Mouse (Mus musculus) heart, adult 8-10 months (tissue): ENCODE results near the gene Gngt1. TPM values are rescaled to one million over a fixed set of nuclear protein-coding genes. Genes with fewer than 3 reads are reported as not detected.

ENCODE experiments used
- total RNA-seq, 4 experiments: library from RNA; stranded (reverse); gene quantifications; 2 replicates each; pipeline ENCODE4 v1.2.4; 2022

Gene Gngt1
- total RNA-seq, 4 experiments from 2014 or later: not detected

Other genes with a start within 250 kb of the Gngt1 start
- gene Calcr, start 229.1 kb upstream of the Gngt1 start, total RNA-seq: not detected
- under 1 TPM; 0.53 to 0.89 (median 0.75) TPM for gene Tfpi2, start 4.9 kb upstream of the Gngt1 start, total RNA-seq
- gene Gng11, start 10.1 kb downstream of the Gngt1 start, total RNA-seq: 10 to 100 TPM; 40.1 to 73.9 (median 62.2) TPM
- 10 to 100 TPM; 20.0 to 25.9 (median 20.9) TPM for gene Bet1, start 93.2 kb downstream of the Gngt1 start, total RNA-seq